Mouse (Mus musculus) liver, adult 2 months (tissue): ENCODE measurements around the gene Fpr3. TPM values are rescaled to one million over a fixed set of nuclear protein-coding genes. Genes with fewer than 3 reads are reported as not detected.

ENCODE experiments used
- DNase-seq: peaks from one replicate; pipeline ENCODE4 v3.0.0-alpha.2; 2011; ENCODE audit warnings: low read depth, low spot score; ENCODE audit errors: extremely low read depth
- H3K27ac ChIP-seq: fragments of 200-500 bp; replicated peaks from 2 replicates; pipeline ENCODE4 v1.5.1; 2012; ENCODE audit warnings: low read depth, mild to moderate bottlenecking, control low read depth, inconsistent platforms, low read length; ENCODE audit not compliant: insufficient read depth
- H3K27me3 ChIP-seq: fragments of 200-500 bp; 2 replicates; pipeline ENCODE4 v1.6.1; 2012; ENCODE audit warnings: mild to moderate bottlenecking, moderate library complexity, low read length, inconsistent platforms; ENCODE audit not compliant: control insufficient read depth, insufficient read depth
- H3K36me3 ChIP-seq: fragments of 200-500 bp; 2 replicates; pipeline ENCODE4 v1.6.1; 2012; ENCODE audit warnings: low read length, inconsistent platforms; ENCODE audit not compliant: control insufficient read depth, insufficient read depth
- H3K4me1 ChIP-seq: fragments of 200-500 bp; 2 replicates; pipeline ENCODE4 v1.6.1; 2011; ENCODE audit warnings: low read length; ENCODE audit not compliant: control insufficient read depth, insufficient read depth
- H3K4me3 ChIP-seq: fragments of 200-500 bp; 2 replicates; pipeline ENCODE4 v1.5.1; 2011; ENCODE audit warnings: low read depth, mild to moderate bottlenecking, control low read depth, low read length, moderate library complexity; ENCODE audit not compliant: insufficient read depth
- H3K79me2 ChIP-seq: fragments of 200-500 bp; 2 replicates; pipeline ENCODE4 v1.6.1; 2012; ENCODE audit warnings: inconsistent platforms, mild to moderate bottlenecking, low read length, moderate library complexity; ENCODE audit not compliant: control insufficient read depth, insufficient read depth
- H3K9ac ChIP-seq: fragments of 200-500 bp; 2 replicates; pipeline ENCODE4 v1.6.1; 2012; ENCODE audit warnings: low read depth, mild to moderate bottlenecking, control low read depth, inconsistent platforms, low read length
- CTCF ChIP-seq: fragments of 200-500 bp; IDR thresholded peaks from 2 replicates; pipeline ENCODE4 v1.5.1; 2011; ENCODE audit warnings: low read depth, low read length, control low read depth
- POLR2A ChIP-seq: fragments of 200-500 bp; IDR thresholded peaks from 2 replicates; pipeline ENCODE4 v1.6.1; 2011; ENCODE audit warnings: low read length, control low read depth; ENCODE audit not compliant: insufficient read depth; ENCODE audit errors: extremely low read depth
- WGBS: fragments of 180-500 bp; shearing (Covaris S2); methylation state at CpG from one replicate; pipeline ENCODE4 v1.1.7; 2018; 5-methylcytosine and 5-hydroxymethylcytosine counted together
- polyA plus RNA-seq: library from polyadenylated mRNA; depleted of rRNA; stranded (reverse); fragments of >200 nt; gene quantifications from 2 replicates; pipeline ENCODE4 v1.2.3, GENCODE M21; 2012
- total RNA-seq: library from RNA; depleted of rRNA; stranded (reverse); fragments of >200 nt; gene quantifications from 2 replicates; pipeline ENCODE4 v1.2.3, GENCODE M21; 2014

The Fpr3 gene
- total and polyA plus RNA-seq, 2 experiments: not detected

GRCm38 (mm10) chr17:17845187-17846027 is 42.2 kb upstream of the Fpr3 start:
- H3K9ac ChIP-seq: no peak overlapping the region

GRCm38 (mm10) chr17:17848988-17849387 is 38.7 kb upstream of the Fpr3 start:
- no peaks in the 10 kb centered on the region for H3K36me3 ChIP-seq
- H3K4me1 ChIP-seq: no peaks in the 10 kb centered on the region
- no peak for DNase-seq
- H3K27ac ChIP-seq: no peak overlapping the region
- no peak overlapping the region for H3K4me3 ChIP-seq
- H3K9ac ChIP-seq: no peak overlapping the region
- WGBS: 65% methylated on average over 2 of the region's 2 CpGs
- H3K79me2 ChIP-seq: no peaks in the 10 kb centered on the region
- TF ChIP-seq CTCF: no peak
- TF ChIP-seq POLR2A: no peak
- peaks cover 9% of the 10 kb centered on the region for H3K27me3 ChIP-seq

More at GRCm38 (mm10) chr17:17845187-17846027, 42.2 kb upstream of the Fpr3 start:
- WGBS: 72% methylated on average over 10 of the region's 10 CpGs
- no peak for TF ChIP-seq CTCF
- TF ChIP-seq POLR2A: no peak
- Histone ChIP-seq H3K4me1 (no peaks in the 10 kb centered on the region), H3K4me3 (no peak overlapping the region), H3K27me3 (peaks cover 8% of the 10 kb centered on the region), H3K36me3 (no peaks in the 10 kb centered on the region), H3K27ac (no peak overlapping the region), H3K79me2 (no peaks in the 10 kb centered on the region)
- no peak for DNase-seq

GRCm38 (mm10) chr17:17849906-17850712 is 37.5 kb upstream of the Fpr3 start:
- H3K79me2 ChIP-seq: no peaks in the 10 kb centered on the region
- no peak overlapping the region for H3K4me3 ChIP-seq
- H3K9ac ChIP-seq: no peak overlapping the region
- H3K36me3 ChIP-seq: no peaks in the 10 kb centered on the region
- H3K27ac ChIP-seq: no peak overlapping the region
- WGBS: 25% methylated on average over 55 of the region's 55 CpGs
- no peak for DNase-seq
- H3K4me1 ChIP-seq: no peaks in the 10 kb centered on the region
- peaks cover 9% of the 10 kb centered on the region for H3K27me3 ChIP-seq
- TF ChIP-seq POLR2A (no peak), CTCF (no peak)

- H3K27ac ChIP-seq: no peak within 1 kb of the TSS
- H3K79me2 ChIP-seq: no peaks in the 10 kb centered on the region
- no peaks in the 10 kb centered on the region for H3K36me3 ChIP-seq
- TF ChIP-seq POLR2A (no peak), CTCF (no peak)
- H3K4me3 ChIP-seq: no peak within 1 kb of the TSS
- WGBS: 49% methylated on average over 8 of the region's 8 CpGs
- H3K4me1 ChIP-seq: no peaks in the 10 kb centered on the region
- no peak within 1 kb of the TSS for H3K9ac ChIP-seq
- peaks cover 3% of the 10 kb centered on the region for H3K27me3 ChIP-seq
- DNase-seq: no peak
These were observed 32.4 kb upstream of the Fpr3 start, which contains the start of gene Has1 for GRCm38 (mm10) chr17:17855064-17855838. TSS of gene Has1 (minus strand) at chr17:17855205.

GRCm38 (mm10) chr17:17856612-17857011 is 31.0 kb upstream of the Fpr3 start:
- TF ChIP-seq CTCF (no peak), POLR2A (no peak)
- H3K4me1 ChIP-seq: no peaks in the 10 kb centered on the region
- H3K4me3 ChIP-seq: no peak overlapping the region
- no peaks in the 10 kb centered on the region for H3K27me3 ChIP-seq
- no peak for DNase-seq
- WGBS: 79% methylated on average over 1 of the region's 1 CpGs
- no peaks in the 10 kb centered on the region for H3K79me2 ChIP-seq
- no peaks in the 10 kb centered on the region for H3K36me3 ChIP-seq
- H3K9ac ChIP-seq: no peak overlapping the region
- no peak overlapping the region for H3K27ac ChIP-seq
